Mouse (Mus musculus): ENCODE results near the gene Lamtor3. TPM values are rescaled to one million over a fixed set of nuclear protein-coding genes. Genes with fewer than 3 reads are reported as not detected.
"Not testable (repeated sequence)": the region's sequence is repeated elsewhere in the genome, so short reads cannot be mapped to it uniquely, and the experiment has no call there.

Gene Lamtor3
- polyA plus RNA-seq, 1 experiment from 2014 or later: 107 TPM

- H3K4me1 ChIP-seq: peaks cover 19% of the 10 kb centered on the region
- H3K9ac ChIP-seq: no peak overlapping the region
- H3K27me3 ChIP-seq (replicated peaks): no peaks in the 10 kb centered on the region
- peak; percentile 27; the same call in 1 of the 2 replicates for ATAC-seq (ENCODE audit: insufficient read depth, low FRiP score, low read depth)
- 27% methylated on average over 7 of the region's 7 CpGs for WGBS
- no peak overlapping the region for H3K4me2 ChIP-seq
- H3K9me3 ChIP-seq: no peaks in the 10 kb centered on the region
- H3K36me3 ChIP-seq: no peaks in the 10 kb centered on the region
- H3K4me3 ChIP-seq (replicated peaks): no peak overlapping the region
- peak overlapping the region; percentile 65 for H3K27ac ChIP-seq
Measured at GRCm38 (mm10) chr3:137951819-137952218, 33.5 kb downstream of the Lamtor3 start.

GRCm38 (mm10) chr3:137952225-137952913, 34.1 kb downstream of the Lamtor3 start:
- Histone ChIP-seq H3K9me3 (no peaks in the 10 kb centered on the region), H3K4me3 (replicated peaks) (no peak overlapping the region), H3K36me3 (no peaks in the 10 kb centered on the region), H3K27ac (peak overlapping the region; percentile 65), H3K27me3 (replicated peaks) (no peaks in the 10 kb centered on the region), H3K4me2 (no peak overlapping the region), H3K9ac (no peak overlapping the region), H3K4me1 (peaks cover 19% of the 10 kb centered on the region)
- ATAC-seq (ENCODE audit: insufficient read depth, low FRiP score, low read depth): peak; percentile 83
- 30% methylated on average over 4 of the region's 4 CpGs for WGBS

GRCm38 (mm10) chr3:137952914-137953880, 34.9 kb downstream of the Lamtor3 start:
- no peak overlapping the region for H3K4me2 ChIP-seq
- H3K4me1 ChIP-seq: peaks cover 19% of the 10 kb centered on the region
- H3K9ac ChIP-seq: no peak overlapping the region
- peak; percentile 34; the same call in 1 of the 2 replicates for ATAC-seq (ENCODE audit: insufficient read depth, low FRiP score, low read depth)
- no peak overlapping the region for H3K4me3 ChIP-seq (replicated peaks)
- no peaks in the 10 kb centered on the region for H3K9me3 ChIP-seq
- WGBS: 53% methylated on average over 14 of the region's 14 CpGs
- H3K27me3 ChIP-seq (replicated peaks): no peaks in the 10 kb centered on the region
- peak overlapping the region; percentile 65 for H3K27ac ChIP-seq
- H3K36me3 ChIP-seq: no peaks in the 10 kb centered on the region

GRCm38 (mm10) chr3:137954256-137954916, 36.1 kb downstream of the Lamtor3 start:
- Histone ChIP-seq H3K27me3 (replicated peaks) (no peaks in the 10 kb centered on the region), H3K4me1 (peaks cover 19% of the 10 kb centered on the region), H3K9ac (no peak overlapping the region), H3K9me3 (no peaks in the 10 kb centered on the region), H3K4me2 (no peak overlapping the region), H3K4me3 (replicated peaks) (no peak overlapping the region), H3K27ac (no peak overlapping the region), H3K36me3 (no peaks in the 10 kb centered on the region)
- no peak for ATAC-seq (ENCODE audit: insufficient read depth, low FRiP score, low read depth)
- 63% methylated on average over 23 of the region's 23 CpGs for WGBS

- no peaks in the 10 kb centered on the region for H3K36me3 ChIP-seq
- H3K4me2 ChIP-seq: peak overlapping the region; percentile 48
- H3K4me1 ChIP-seq: peaks cover 19% of the 10 kb centered on the region
- ATAC-seq (ENCODE audit: insufficient read depth, low FRiP score, low read depth): 0 out of 2 replicates have a peak, but pooled peaks have one; percentile 45
- H3K27me3 ChIP-seq (replicated peaks): no peaks in the 10 kb centered on the region
- no peak overlapping the region for H3K9ac ChIP-seq
- H3K9me3 ChIP-seq: no peaks in the 10 kb centered on the region
- no peak overlapping the region; the same call in 1 of the 2 replicates for H3K4me3 ChIP-seq (replicated peaks)
- H3K27ac ChIP-seq: no peak overlapping the region
- 11% methylated on average over 16 of the region's 16 CpGs for WGBS
Measured at GRCm38 (mm10) chr3:137955560-137956081, 37.3 kb downstream of the Lamtor3 start.

GRCm38 (mm10) chr3:137957864-137958263, 39.6 kb downstream of the Lamtor3 start:
- Histone ChIP-seq H3K27me3 (replicated peaks) (no peaks in the 10 kb centered on the region), H3K27ac (no peak overlapping the region), H3K9ac (no peak overlapping the region), H3K4me2 (no peak overlapping the region), H3K4me1 (peaks cover 11% of the 10 kb centered on the region; the same call in 1 of the 2 replicates), H3K36me3 (no peaks in the 10 kb centered on the region), H3K9me3 (no peaks in the 10 kb centered on the region), H3K4me3 (replicated peaks) (no peak overlapping the region)
- peak; percentile 78 for ATAC-seq (ENCODE audit: insufficient read depth, low FRiP score, low read depth)
- WGBS: 84% methylated on average over 9 of the region's 9 CpGs

GRCm38 (mm10) chr3:137958352-137958751, 40.0 kb downstream of the Lamtor3 start:
- Histone ChIP-seq H3K36me3 (no peaks in the 10 kb centered on the region), H3K9me3 (no peaks in the 10 kb centered on the region), H3K9ac (no peak overlapping the region), H3K4me2 (no peak overlapping the region), H3K27ac (no peak overlapping the region), H3K27me3 (replicated peaks) (no peaks in the 10 kb centered on the region), H3K4me1 (peaks cover 7% of the 10 kb centered on the region; the same call in 1 of the 2 replicates), H3K4me3 (replicated peaks) (no peak overlapping the region)
- no peak for ATAC-seq (ENCODE audit: insufficient read depth, low FRiP score, low read depth)
- 94% methylated on average over 4 of the region's 4 CpGs for WGBS

GRCm38 (mm10) chr3:137959456-137959855, 41.1 kb downstream of the Lamtor3 start:
- 75% methylated on average over 4 of the region's 4 CpGs for WGBS

GRCm38 (mm10) chr3:137961736-137962385, 43.6 kb downstream of the Lamtor3 start:
- no peak overlapping the region for H3K4me3 ChIP-seq (replicated peaks)
- ATAC-seq (ENCODE audit: insufficient read depth, low FRiP score, low read depth): no peak
- no peaks in the 10 kb centered on the region for H3K9me3 ChIP-seq
- H3K27ac ChIP-seq: no peak overlapping the region
- H3K27me3 ChIP-seq (replicated peaks): no peaks in the 10 kb centered on the region
- no peak overlapping the region for H3K4me2 ChIP-seq
- no peak overlapping the region for H3K9ac ChIP-seq
- H3K4me1 ChIP-seq: no peaks in the 10 kb centered on the region
- H3K36me3 ChIP-seq: no peaks in the 10 kb centered on the region
- 57% methylated on average over 8 of the region's 8 CpGs for WGBS

More at GRCm38 (mm10) chr3:137959456-137959855, 41.1 kb downstream of the Lamtor3 start:
- ATAC-seq (ENCODE audit: insufficient read depth, low FRiP score, low read depth): no peak
- H3K27me3 ChIP-seq (replicated peaks): no peaks in the 10 kb centered on the region
- H3K4me1 ChIP-seq: peaks cover 7% of the 10 kb centered on the region; the same call in 1 of the 2 replicates
- H3K4me2 ChIP-seq: no peak overlapping the region
- no peaks in the 10 kb centered on the region for H3K36me3 ChIP-seq
- H3K27ac ChIP-seq: no peak overlapping the region
- no peak overlapping the region for H3K9ac ChIP-seq
- no peaks in the 10 kb centered on the region for H3K9me3 ChIP-seq
- no peak overlapping the region for H3K4me3 ChIP-seq (replicated peaks)

GRCm38 (mm10) chr3:137963508-137963907, 45.2 kb downstream of the Lamtor3 start:
- Histone ChIP-seq H3K4me2 (no peak overlapping the region), H3K4me1 (no peaks in the 10 kb centered on the region), H3K36me3 (no peaks in the 10 kb centered on the region), H3K27me3 (replicated peaks) (no peaks in the 10 kb centered on the region), H3K4me3 (replicated peaks) (no peak overlapping the region), H3K9ac (no peak overlapping the region), H3K27ac (no peak overlapping the region), H3K9me3 (no peaks in the 10 kb centered on the region)
- no peak for ATAC-seq (ENCODE audit: insufficient read depth, low FRiP score, low read depth)
- 71% methylated on average over 8 of the region's 8 CpGs for WGBS

GRCm38 (mm10) chr3:137964014-137964413, 45.7 kb downstream of the Lamtor3 start:
- not testable (repeated sequence) for H3K27ac ChIP-seq; H3K4me3 ChIP-seq (replicated peaks); H3K4me2 ChIP-seq; H3K9ac ChIP-seq; H3K4me1 ChIP-seq; H3K27me3 ChIP-seq (replicated peaks); H3K9me3 ChIP-seq; H3K36me3 ChIP-seq; ATAC-seq (ENCODE audit: insufficient read depth, low FRiP score, low read depth)
- WGBS: 55% methylated on average over 1 of the region's 1 CpGs

All from stomach, embryonic 15.5 days (tissue).